Mouse (Mus musculus) left cerebral cortex, adult 2 months (tissue): ENCODE results near the gene Mcm2. TPM values are rescaled to one million over a fixed set of nuclear protein-coding genes. Genes with fewer than 3 reads are reported as not detected.

Experiments
- DNase-seq, 2 experiments: peaks; one replicate each; pipeline ENCODE4 v3.0.0; 2021 to 2022; ENCODE audit warnings: low spot score in 2 of 2, mixed read lengths in 1 of 2; ENCODE audit errors: extremely low spot score in 1 of 2
- H3K27ac ChIP-seq: fragments of 200-600 bp; 2 replicates; pipeline ENCODE4 v1.8.1; 2022
- H3K4me3 ChIP-seq: fragments of 200-600 bp; 2 replicates; pipeline ENCODE4 v1.8.1; 2022
- CTCF ChIP-seq: fragments of 200-600 bp; IDR thresholded peaks from 2 replicates; pipeline ENCODE4 v1.8.1; 2022; ENCODE audit warnings: antibody characterized with exemption, mild to moderate bottlenecking, moderate library complexity
- intact Hi-C: fragments of 180-260 bp; cut with DNase I; formaldehyde crosslinking; loops from one replicate; pipeline ENCODE4 v1.15.1; 2025
- total RNA-seq, 2 experiments: library from RNA; stranded (reverse); gene quantifications; 2 replicates each; pipeline ENCODE4 v1.2.3; 2021

The Mcm2 gene
- total RNA-seq, 2 experiments from 2014 or later, result 2.1 to 4.5 TPM

GRCm38 (mm10) chr6:88925640-88926205 is 27.1 kb upstream of the Mcm2 start:
- TF ChIP-seq CTCF, result no peak
- Histone ChIP-seq H3K4me3 (no peak overlapping the region), H3K27ac (peak overlapping the region; percentile 50; the same call in 1 of the 2 replicates)
- intact Hi-C loops, result loop anchor here (2.0 to 5.0 kb wide), 3 partner anchors 432 to 707 kb away; no protein-coding TSS in a partner anchor
- no peak for DNase-seq

GRCm38 (mm10) chr6:88924502-88925275 is 26.1 kb upstream of the Mcm2 start:
- Histone ChIP-seq H3K27ac (peak overlapping the region; percentile 57), H3K4me3 (no peak overlapping the region)
- intact Hi-C loops, result loop anchor here (5.0 kb wide), 2 partner anchors 433 to 543 kb away; no protein-coding TSS in a partner anchor
- no peak for TF ChIP-seq CTCF
- no peak for DNase-seq

GRCm38 (mm10) chr6:88918802-88919201 is 20.2 kb upstream of the Mcm2 start:
- H3K27ac ChIP-seq, result no peak overlapping the region
- DNase-seq, result no peak
- TF ChIP-seq CTCF, result no peak
- intact Hi-C loops, result no loop called here
- H3K4me3 ChIP-seq, result no peak overlapping the region

DNA sequence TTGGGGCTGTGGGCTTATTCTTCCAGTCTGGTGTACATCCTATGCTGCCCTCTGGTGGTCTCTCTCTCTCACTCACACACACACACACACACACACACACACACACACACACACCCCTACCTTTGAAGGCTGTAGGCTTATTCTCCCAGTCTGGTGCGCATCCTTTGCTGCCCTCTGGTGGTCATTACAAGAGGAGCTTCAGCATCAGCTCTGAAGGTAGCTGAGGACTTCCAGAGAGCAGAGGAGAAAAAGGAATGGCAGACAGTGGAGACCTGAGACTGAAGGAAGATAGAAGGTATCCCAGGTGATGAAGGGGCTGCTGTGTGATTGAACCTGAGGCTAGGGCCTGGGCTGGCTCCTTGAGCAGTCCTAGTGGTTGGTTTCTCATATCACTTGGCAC is 17.6 kb upstream of the Mcm2 start:
- TF ChIP-seq CTCF, result peak; percentile 64
- DNase-seq, result peak in 1 of 2 experiments; percentile 47
- Histone ChIP-seq H3K27ac (no peak overlapping the region), H3K4me3 (no peak overlapping the region)
- intact Hi-C loops, result no loop called here

- intact Hi-C loops, result no loop called here
- H3K27ac ChIP-seq, result no peak overlapping the region
- DNase-seq, result no peak
- no peak for TF ChIP-seq CTCF
- H3K4me3 ChIP-seq, result no peak overlapping the region
Measured at GRCm38 (mm10) chr6:88915510-88915909, 16.9 kb upstream of the Mcm2 start.

- intact Hi-C loops, result no loop called here
- DNase-seq, result no peak
- TF ChIP-seq CTCF, result no peak
- H3K27ac ChIP-seq, result no peak overlapping the region
- no peak overlapping the region for H3K4me3 ChIP-seq
Measured at GRCm38 (mm10) chr6:88914799-88915198, 16.2 kb upstream of the Mcm2 start.

DNA sequence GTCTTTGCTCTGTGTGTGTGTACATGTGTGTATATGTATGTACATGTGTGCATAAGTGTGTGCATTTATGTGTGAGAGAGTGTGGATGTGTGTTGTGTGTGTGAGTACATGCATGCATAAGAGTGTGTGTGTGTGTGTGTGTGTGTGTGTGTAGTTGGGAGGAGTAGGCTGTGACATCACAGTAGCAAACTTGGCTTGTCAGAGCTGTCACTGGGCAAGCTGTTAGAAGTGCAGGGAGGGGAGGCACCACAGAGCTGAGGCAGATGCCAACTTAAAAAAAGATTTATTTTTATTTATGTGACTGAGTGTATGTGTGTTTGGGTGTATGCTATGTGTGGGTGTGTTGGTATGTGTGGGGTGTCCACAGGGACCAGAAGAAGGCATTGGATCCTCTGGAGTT is 14.9 kb upstream of the Mcm2 start:
- DNase-seq, result peak in 1 of 2 experiments; percentile 9
- no peak for TF ChIP-seq CTCF
- no peak overlapping the region for H3K4me3 ChIP-seq
- intact Hi-C loops, result no loop called here
- H3K27ac ChIP-seq, result no peak overlapping the region

- DNase-seq, result peak in 1 of 2 experiments; percentile 8
- no peak overlapping the region for H3K4me3 ChIP-seq
- no peak overlapping the region for H3K27ac ChIP-seq
- no peak for TF ChIP-seq CTCF
- intact Hi-C loops, result no loop called here
Measured at GRCm38 (mm10) chr6:88913022-88913421, 14.4 kb upstream of the Mcm2 start.

- no peak overlapping the region for H3K27ac ChIP-seq
- no peak for DNase-seq
- H3K4me3 ChIP-seq, result no peak overlapping the region
- TF ChIP-seq CTCF, result no peak
- intact Hi-C loops, result no loop called here
Measured at GRCm38 (mm10) chr6:88909151-88909550, 10.6 kb upstream of the Mcm2 start.

DNA sequence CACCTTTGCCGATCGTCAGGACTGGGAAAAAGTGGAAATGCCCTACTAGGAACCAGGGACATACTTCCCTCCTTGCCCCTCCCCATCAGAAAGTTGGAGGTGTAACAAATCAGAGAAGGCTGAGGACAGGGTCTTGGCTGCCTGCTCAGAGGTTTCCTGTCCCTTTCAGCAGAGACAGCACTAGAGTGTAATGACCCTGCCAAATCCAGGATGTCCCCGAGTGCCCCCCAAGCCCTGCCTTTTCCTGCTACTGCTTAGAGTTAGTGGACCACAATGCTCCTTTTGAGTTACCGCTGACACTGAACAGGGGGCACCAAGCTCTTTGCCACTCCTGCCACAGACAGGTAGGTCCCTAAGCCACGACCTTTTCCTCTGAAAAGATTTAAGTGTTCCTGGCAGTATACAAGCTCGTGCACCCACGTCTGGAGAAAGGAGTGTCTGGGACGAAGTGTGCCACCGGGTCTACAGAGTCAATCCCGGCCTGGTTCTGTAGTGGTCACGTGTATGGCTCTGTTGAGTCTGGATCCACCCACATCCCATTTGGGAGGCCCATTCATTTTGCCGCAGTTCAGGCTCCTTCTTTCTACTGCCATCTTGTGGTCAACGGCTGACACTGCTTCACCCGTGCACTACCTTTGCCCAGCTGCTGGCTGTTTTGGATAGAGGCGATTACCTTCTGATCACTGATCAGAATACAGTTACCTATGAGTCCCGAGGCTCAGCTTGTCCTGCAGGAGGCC is 8.0 kb upstream of the Mcm2 start:
- peak; percentile 84 for TF ChIP-seq CTCF
- intact Hi-C loops, result no loop called here
- Histone ChIP-seq H3K27ac (no peak overlapping the region), H3K4me3 (no peak overlapping the region)
- DNase-seq, result peak; percentile 51 to 57

DNA sequence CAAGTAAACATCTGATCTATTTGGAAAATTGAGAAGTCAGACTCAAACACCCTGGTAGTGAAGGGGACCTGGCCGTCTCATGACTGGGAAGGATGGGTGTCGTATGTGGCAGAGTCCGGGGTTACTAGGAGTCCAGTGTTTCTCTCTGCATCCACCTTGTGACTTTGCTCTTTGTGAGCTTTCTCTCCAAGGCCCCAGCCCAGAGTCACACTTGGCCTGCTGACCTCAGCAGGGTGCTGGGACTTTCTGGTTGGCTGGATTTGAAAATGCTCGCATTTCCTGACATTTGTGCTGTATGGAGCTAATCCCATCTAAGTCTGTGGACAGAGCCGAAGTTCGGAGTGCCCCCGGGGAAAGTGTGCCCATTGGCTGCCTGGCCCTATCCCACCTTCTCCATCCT is 6.5 kb upstream of the Mcm2 start:
- Histone ChIP-seq H3K27ac (no peak overlapping the region), H3K4me3 (no peak overlapping the region)
- no peak for TF ChIP-seq CTCF
- DNase-seq, result no peak
- intact Hi-C loops, result no loop called here

- H3K4me3 ChIP-seq, result no peak overlapping the region
- no peak overlapping the region for H3K27ac ChIP-seq
- TF ChIP-seq CTCF, result no peak
- no peak for DNase-seq
- intact Hi-C loops, result no loop called here
Measured at GRCm38 (mm10) chr6:88904456-88904974, 5.9 kb upstream of the Mcm2 start.
